Mouse (Mus musculus) forebrain, embryonic 14.5 days (tissue): ENCODE data around the gene Bhlhe40. TPM values are rescaled to one million over a fixed set of nuclear protein-coding genes. Genes with fewer than 3 reads are reported as not detected.

Experiments used
- ATAC-seq: fragments of 200-750 bp; cut with Nextera tagmentation; 2 replicates; pipeline ENCODE4 v1.8.0; 2017; ENCODE audit warnings: mild to moderate bottlenecking, moderate library complexity
- DNase-seq: peaks from one replicate; pipeline ENCODE4 v3.0.0-alpha.2; 2015; ENCODE audit warnings: low spot score
- H3K27ac ChIP-seq: fragments of 300-500 bp; sonication (generic); 2 replicates; pipeline ENCODE4 v1.5.1; 2014; ENCODE audit warnings: low read depth, mild to moderate bottlenecking, control low read depth, low read length, moderate library complexity
- H3K27me3 ChIP-seq: fragments of 300-500 bp; sonication (generic); replicated peaks from 2 replicates; pipeline ENCODE4 v1.6.1; 2014; ENCODE audit warnings: low read length, control low read depth, mixed read lengths; ENCODE audit not compliant: control insufficient read depth, insufficient read depth
- H3K36me3 ChIP-seq: fragments of 300-500 bp; sonication (generic); 2 replicates; pipeline ENCODE4 v1.6.1; 2014; ENCODE audit warnings: low read length, control low read depth; ENCODE audit not compliant: control insufficient read depth, insufficient read depth
- H3K4me1 ChIP-seq: fragments of 300-500 bp; sonication (generic); 2 replicates; pipeline ENCODE4 v1.6.1; 2014; ENCODE audit warnings: antibody characterized with exemption, low read length, control low read depth; ENCODE audit not compliant: control insufficient read depth, insufficient read depth
- H3K4me2 ChIP-seq: fragments of 300-500 bp; sonication (generic); 2 replicates; pipeline ENCODE4 v1.6.1; 2014; ENCODE audit warnings: mild to moderate bottlenecking, control low read depth, low read length
- H3K4me3 ChIP-seq: fragments of 300-500 bp; sonication (generic); 2 replicates; pipeline ENCODE4 v1.5.1; 2014; ENCODE audit warnings: low read depth, low read length, control low read depth
- H3K9ac ChIP-seq: fragments of 300-500 bp; sonication (generic); 2 replicates; pipeline ENCODE4 v1.6.1; 2014; ENCODE audit warnings: mild to moderate bottlenecking, low read length, control low read depth, moderate library complexity
- H3K9me3 ChIP-seq: fragments of 300-500 bp; sonication (generic); replicated peaks from 2 replicates; pipeline ENCODE4 v1.6.1; 2016; ENCODE audit warnings: low read length, control low read depth, mixed read lengths; ENCODE audit not compliant: control insufficient read depth
- WGBS: fragments of 180-500 bp; shearing (Covaris S2); extraction: QIAGEN DNeasy Blood & Tissue Kit; methylation state at CpG from one replicate; pipeline ENCODE4 v1.1.7; 2014; 5-methylcytosine and 5-hydroxymethylcytosine counted together
- polyA plus RNA-seq: library from polyadenylated mRNA; unstranded; fragments of >200 nt; fragmentation: Nextera tagmentation; extraction: Ambion mirVana; gene quantifications from 2 replicates; pipeline ENCODE4 v1.2.1, GENCODE M21; 2014

Gene Bhlhe40
- polyA plus RNA-seq, 1 experiment from 2014 or later: 5.0 TPM

DNA sequence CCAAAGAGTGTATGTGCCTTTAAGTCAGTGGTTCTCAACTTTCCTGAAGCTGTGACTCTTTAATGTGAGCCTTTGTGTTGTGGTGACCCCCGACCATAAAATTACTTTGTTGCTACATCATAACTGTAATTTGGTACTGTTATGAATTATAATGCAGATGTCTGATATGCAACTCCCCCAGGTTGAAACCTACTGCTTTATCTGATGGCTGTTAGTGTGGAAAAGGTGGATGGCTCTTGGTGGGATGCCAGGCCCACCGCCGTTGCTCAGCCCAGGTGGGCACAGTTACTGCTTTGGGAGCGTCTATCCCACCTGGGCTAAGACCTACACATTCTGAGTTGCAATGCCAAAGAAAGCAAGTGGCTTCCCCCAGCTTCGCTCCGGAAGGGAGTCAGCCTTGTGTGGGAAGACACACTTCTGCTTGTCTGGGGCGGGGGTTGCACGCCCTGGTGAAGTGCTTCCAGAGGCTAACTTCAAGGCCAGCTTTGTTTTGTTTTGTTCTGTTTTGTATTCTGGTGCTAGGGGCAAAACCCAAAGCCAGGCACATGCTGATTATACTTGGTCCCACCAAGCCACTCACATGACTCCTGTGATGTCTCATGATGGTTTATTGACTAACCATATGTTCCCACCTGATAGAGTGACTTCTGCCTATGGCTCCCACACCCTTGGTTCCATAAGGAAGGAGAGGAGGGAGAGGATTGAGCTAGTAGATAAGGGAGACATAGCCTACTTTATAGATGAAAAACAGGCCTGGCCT lies 34.7 kb downstream of the Bhlhe40 start:
- H3K36me3 ChIP-seq: no peaks in the 10 kb centered on the region
- no peak for DNase-seq
- ATAC-seq: no peak
- H3K27me3 ChIP-seq: no peaks in the 10 kb centered on the region
- WGBS: 94% methylated on average over 8 of the region's 8 CpGs
- H3K27ac ChIP-seq: no peak overlapping the region
- H3K9me3 ChIP-seq: no peaks in the 10 kb centered on the region
- H3K9ac ChIP-seq: no peak overlapping the region
- H3K4me2 ChIP-seq: no peak overlapping the region
- no peak overlapping the region for H3K4me3 ChIP-seq
- 0 out of 2 replicates have a peak, but pooled peaks cover 6% of the 10 kb centered on the region for H3K4me1 ChIP-seq

DNA sequence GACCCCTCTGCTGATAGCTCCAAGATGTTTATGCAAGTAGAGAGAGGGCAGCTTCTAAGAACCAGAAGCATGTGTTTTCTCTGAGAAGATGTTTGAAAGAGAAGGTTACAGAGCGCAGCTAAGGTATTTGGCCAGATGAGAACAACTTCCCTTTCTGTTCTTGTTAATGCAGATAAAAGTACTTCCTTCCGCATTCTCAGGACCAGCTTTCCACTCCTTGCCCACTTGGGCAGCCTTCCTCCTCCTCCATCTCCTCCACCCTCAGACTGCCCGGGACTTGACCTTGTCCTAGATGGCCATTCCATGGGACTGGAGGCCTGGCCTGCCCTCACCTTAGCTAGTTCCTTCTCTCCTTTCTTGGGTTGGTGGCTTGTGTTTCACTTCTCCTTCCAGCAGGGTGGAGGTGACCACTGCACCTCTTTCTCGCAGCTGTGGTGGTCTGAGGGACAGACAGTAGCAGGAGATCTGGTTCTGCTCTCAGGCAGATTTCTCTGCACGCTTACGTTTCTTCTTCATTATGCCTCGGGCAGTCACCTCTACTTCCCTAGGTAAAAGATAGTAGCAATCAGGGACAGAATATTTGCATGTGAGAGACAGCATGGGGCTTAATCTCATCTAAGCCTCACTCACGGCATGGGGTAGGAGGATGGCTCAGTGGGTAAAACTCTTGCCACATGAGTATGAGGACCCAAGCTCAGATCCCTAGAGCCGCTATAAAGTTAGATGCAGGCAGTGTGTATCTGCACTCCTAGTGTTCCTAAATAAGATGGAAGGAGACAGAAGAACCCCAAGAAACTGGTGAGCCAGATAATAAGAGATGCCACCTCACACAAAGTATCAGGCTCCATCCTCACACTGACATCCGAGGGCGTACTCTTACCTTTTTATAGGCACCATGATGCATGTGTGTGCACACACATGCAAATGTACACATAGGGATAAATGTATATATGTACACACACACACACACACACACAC lies 35.7 kb downstream of the Bhlhe40 start:
- DNase-seq (no peak), ATAC-seq (no peak)
- no peak overlapping the region for H3K9ac ChIP-seq
- no peaks in the 10 kb centered on the region for H3K9me3 ChIP-seq
- H3K4me3 ChIP-seq: no peak overlapping the region
- 0 out of 2 replicates have a peak, but pooled peaks cover 6% of the 10 kb centered on the region for H3K4me1 ChIP-seq
- H3K27me3 ChIP-seq: no peaks in the 10 kb centered on the region
- WGBS: 79% methylated on average over 11 of the region's 11 CpGs
- H3K27ac ChIP-seq: no peak overlapping the region
- no peak overlapping the region for H3K4me2 ChIP-seq
- H3K36me3 ChIP-seq: no peaks in the 10 kb centered on the region

DNA sequence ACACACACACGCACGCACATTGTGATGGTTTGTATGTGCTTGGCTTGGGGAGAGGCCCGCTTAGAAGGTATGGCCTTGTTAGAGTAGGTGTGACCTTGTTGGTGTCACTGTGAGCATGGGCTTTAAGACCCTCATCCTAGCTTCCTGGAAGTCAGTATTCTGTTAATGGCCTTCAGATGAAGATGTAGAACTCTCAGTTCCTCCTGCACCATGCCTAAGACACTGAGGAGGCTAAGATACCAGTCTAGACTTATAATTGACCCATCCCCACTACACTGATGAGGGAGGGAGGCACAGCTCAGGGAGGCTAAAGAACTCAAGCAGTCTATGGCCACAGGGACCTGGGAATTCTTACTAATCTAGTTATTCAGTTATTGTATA lies 36.4 kb downstream of the Bhlhe40 start:
- DNase-seq (no peak), ATAC-seq (no peak)
- Histone ChIP-seq H3K27ac (no peak overlapping the region), H3K4me1 (0 out of 2 replicates have a peak, but pooled peaks cover 6% of the 10 kb centered on the region), H3K9me3 (no peaks in the 10 kb centered on the region), H3K9ac (no peak overlapping the region), H3K4me3 (no peak overlapping the region), H3K4me2 (no peak overlapping the region), H3K36me3 (no peaks in the 10 kb centered on the region), H3K27me3 (no peaks in the 10 kb centered on the region)
- 90% methylated on average over 3 of the region's 3 CpGs for whole genome bisulfite sequencing

DNA sequence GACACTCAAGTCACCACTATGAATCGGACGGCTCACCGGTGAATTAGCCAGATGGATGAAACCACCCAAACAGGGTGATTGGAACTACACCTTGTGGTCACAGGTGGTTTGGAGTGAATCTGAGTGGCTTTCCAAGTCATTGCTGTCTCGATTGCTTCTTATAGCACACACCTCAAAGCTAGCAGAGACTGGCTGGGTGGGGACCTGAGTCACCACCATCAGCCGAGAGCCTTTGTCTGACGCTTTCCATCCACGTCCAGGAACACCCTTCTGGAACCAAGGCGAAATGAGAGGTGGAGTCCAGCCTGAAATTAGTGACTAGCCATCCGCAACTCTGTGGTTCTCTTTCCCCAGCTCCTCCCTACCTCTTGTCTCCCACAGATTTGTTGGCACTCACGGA lies 36.9 kb downstream of the Bhlhe40 start:
- Histone ChIP-seq H3K36me3 (no peaks in the 10 kb centered on the region), H3K4me1 (0 out of 2 replicates have a peak, but pooled peaks cover 6% of the 10 kb centered on the region), H3K27me3 (no peaks in the 10 kb centered on the region), H3K27ac (no peak overlapping the region), H3K4me2 (no peak overlapping the region), H3K4me3 (no peak overlapping the region), H3K9ac (no peak overlapping the region), H3K9me3 (no peaks in the 10 kb centered on the region)
- DNase-seq: no peak
- WGBS: 93% methylated on average over 10 of the region's 10 CpGs
- ATAC-seq: no peak

DNA sequence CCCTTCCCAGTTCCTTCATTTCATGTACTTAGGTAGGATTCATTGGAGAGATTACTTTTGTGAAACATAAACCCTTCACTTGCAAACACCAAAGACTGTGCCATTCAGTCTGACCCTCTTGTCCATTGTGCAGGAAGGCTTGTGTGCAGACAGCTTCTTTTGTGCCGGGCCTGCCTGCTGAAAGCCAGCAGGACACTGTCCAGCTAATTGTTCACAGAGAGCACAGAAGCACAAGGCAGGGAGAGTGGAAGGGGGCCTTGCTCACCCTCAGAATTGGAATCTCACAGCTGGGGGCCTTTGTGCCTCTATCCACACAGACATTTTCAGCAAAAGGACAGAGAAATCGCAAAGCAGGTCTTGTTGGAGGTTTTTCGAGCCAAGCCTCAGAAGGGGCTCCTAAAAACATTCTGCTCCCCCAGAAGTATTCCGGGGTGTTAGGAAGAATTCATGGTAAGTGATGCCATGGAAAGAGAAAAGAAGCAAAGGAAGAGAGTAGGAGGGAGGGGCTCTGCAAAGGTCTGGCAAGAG lies 38.0 kb downstream of the Bhlhe40 start:
- no peaks in the 10 kb centered on the region for H3K27me3 ChIP-seq
- ATAC-seq (peak; percentile 53; the same call in 1 of the 2 replicates), DNase-seq (peak; percentile 35)
- no peak overlapping the region for H3K4me2 ChIP-seq
- 0 out of 2 replicates have a peak, but pooled peaks cover 6% of the 10 kb centered on the region for H3K4me1 ChIP-seq
- no peak overlapping the region for H3K27ac ChIP-seq
- no peaks in the 10 kb centered on the region for H3K9me3 ChIP-seq
- 3% methylated on average over 4 of the region's 4 CpGs for WGBS
- H3K36me3 ChIP-seq: no peaks in the 10 kb centered on the region
- H3K4me3 ChIP-seq: no peak overlapping the region
- no peak overlapping the region for H3K9ac ChIP-seq

DNA sequence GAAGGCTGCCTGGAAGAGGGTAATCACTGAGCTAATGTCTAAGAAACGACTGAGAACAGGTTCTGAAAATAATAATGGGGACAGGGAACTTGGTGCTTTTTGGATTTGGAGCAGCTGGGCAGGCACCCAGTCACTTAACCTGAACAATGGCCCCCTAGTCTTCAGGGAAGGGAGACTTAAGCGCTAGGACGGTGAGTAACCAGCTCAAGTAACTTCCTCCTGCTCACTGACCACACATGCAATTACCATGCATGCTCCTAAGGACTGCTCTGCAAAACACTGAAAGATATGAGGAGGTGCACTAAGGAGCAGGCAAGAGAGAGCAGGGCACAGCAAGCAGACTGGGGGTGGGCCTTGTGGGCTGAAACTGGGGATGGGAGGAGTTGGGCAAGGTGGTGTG lies 39.2 kb downstream of the Bhlhe40 start:
- Histone ChIP-seq H3K9ac (no peak overlapping the region), H3K36me3 (no peaks in the 10 kb centered on the region), H3K4me3 (no peak overlapping the region), H3K9me3 (no peaks in the 10 kb centered on the region), H3K27me3 (no peaks in the 10 kb centered on the region), H3K4me1 (0 out of 2 replicates have a peak, but pooled peaks cover 6% of the 10 kb centered on the region), H3K4me2 (no peak overlapping the region), H3K27ac (no peak overlapping the region)
- no peak for DNase-seq
- no peak for ATAC-seq
- WGBS: 64% methylated on average over 3 of the region's 3 CpGs

DNA sequence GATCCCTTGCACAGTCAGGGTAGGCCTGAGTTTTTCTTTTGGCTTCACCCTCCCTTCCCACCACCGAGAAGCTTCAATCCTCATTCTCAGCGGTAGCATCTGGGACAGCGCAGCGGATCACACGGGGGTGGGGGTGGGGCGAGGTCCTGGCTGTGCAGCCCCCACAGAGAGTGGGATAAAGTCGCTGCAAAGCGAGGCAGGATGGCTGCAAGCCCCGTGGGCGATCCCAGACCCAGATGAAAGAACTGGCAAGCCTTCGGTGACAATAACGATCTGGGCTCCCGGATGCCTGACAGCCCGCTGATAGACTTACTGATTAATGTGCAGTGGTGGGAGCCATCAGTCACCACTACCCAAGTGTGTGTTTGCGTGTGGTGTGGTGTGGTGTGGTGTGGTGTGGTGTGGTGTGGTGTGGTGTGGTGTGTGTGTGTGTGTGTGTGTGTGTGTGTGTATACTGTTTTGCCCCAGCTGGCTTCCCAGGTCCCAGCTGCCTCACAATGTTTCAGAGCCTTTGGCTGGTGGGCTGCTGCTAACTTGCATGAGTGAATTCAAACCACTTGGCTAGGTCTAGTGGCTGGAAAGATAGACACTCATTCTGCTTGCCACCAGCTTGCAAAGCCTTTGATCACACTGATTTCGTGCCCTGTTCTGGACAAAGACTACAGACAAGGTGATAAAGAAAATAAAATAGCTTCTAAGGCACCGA lies 40.4 kb downstream of the Bhlhe40 start:
- Histone ChIP-seq H3K4me3 (no peak overlapping the region), H3K9ac (peak overlapping the region; percentile 37; the same call in 1 of the 2 replicates)
- 20% methylated on average over 17 of the region's 17 CpGs for WGBS

DNA sequence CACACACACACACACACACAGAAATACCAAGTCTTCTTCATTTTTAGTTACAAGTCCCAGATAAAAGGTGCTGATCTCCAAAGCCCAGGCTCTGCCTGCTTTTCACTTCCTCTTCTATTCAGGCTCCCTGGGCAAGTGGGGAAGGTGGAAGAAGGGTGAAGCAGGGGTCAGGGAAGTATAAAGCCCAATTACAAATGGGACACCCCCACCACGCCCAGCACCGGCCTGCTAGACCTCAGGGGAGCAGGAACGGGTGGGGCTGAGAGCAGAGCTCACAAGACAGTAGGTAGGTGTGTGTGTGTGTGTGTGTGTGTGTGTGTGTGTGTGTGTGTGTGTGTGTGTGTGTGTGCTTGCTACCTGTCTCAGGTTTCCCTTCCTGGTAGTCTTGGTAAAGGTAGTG lies 42.2 kb downstream of the Bhlhe40 start:
- 36% methylated on average over 3 of the region's 3 CpGs for WGBS
- no peaks in the 10 kb centered on the region for H3K9me3 ChIP-seq
- no peak overlapping the region for H3K27ac ChIP-seq
- H3K4me2 ChIP-seq: no peak overlapping the region
- ATAC-seq (no peak), DNase-seq (no peak)
- no peak overlapping the region for H3K4me3 ChIP-seq
- H3K36me3 ChIP-seq: no peaks in the 10 kb centered on the region
- 0 out of 2 replicates have a peak, but pooled peaks cover 6% of the 10 kb centered on the region for H3K4me1 ChIP-seq
- H3K9ac ChIP-seq: no peak overlapping the region
- H3K27me3 ChIP-seq: no peaks in the 10 kb centered on the region

More for the DNA sequence above, 40.4 kb downstream of the Bhlhe40 start:
- ATAC-seq (peak; percentile 55; the same call in 1 of the 2 replicates), DNase-seq (peak; percentile 36)
- peak overlapping the region; percentile 40 for H3K4me2 ChIP-seq
- no peaks in the 10 kb centered on the region for H3K27me3 ChIP-seq
- no peaks in the 10 kb centered on the region for H3K36me3 ChIP-seq
- no peaks in the 10 kb centered on the region for H3K9me3 ChIP-seq
- H3K27ac ChIP-seq: no peak overlapping the region
- H3K4me1 ChIP-seq: 0 out of 2 replicates have a peak, but pooled peaks cover 6% of the 10 kb centered on the region
